Mouse (Mus musculus) common myeloid progenitor, adult 5-6 weeks (primary cell): ENCODE results near the gene Tomm20. TPM values are rescaled to one million over a fixed set of nuclear protein-coding genes. Genes with fewer than 3 reads are reported as not detected.
"Not testable (repeated sequence)": the region's sequence is repeated elsewhere in the genome, so short reads cannot be mapped to it uniquely, and the experiment has no call there.

Experiments
- ATAC-seq: replicated peaks from 2 replicates; pipeline ENCODE4 v1.8.0; 2016; ENCODE audit warnings: low read depth, mild to moderate bottlenecking, moderate TSS enrichment, inconsistent platforms; ENCODE audit not compliant: poor library complexity, severe bottlenecking
- total RNA-seq: library from RNA; stranded (forward); fragments of 200-1000, 187-1606 nt; gene quantifications from 2 replicates; pipeline ENCODE4 v1.2.3, GENCODE M21; 2017

The Tomm20 gene
- 126 and 160 TPM in 2 replicates for total RNA-seq

GRCm38 (mm10) chr8:126945730-126946163 is at the start of gene Tomm20:
TSS of gene Tomm20 (minus strand) at chr8:126945844.
- ATAC-seq, result peak; percentile 93

GRCm38 (mm10) chr8:126994506-126994905 is 48.9 kb upstream of the Tomm20 start:
- ATAC-seq, result no peak

- no peak for ATAC-seq
Observed at GRCm38 (mm10) chr8:126989363-126990153, 43.9 kb upstream of the Tomm20 start.

- no peak for ATAC-seq
Observed at GRCm38 (mm10) chr8:126988346-126989006, 42.8 kb upstream of the Tomm20 start.

GRCm38 (mm10) chr8:126986495-126986894 is 40.9 kb upstream of the Tomm20 start:
- peak; percentile 95 for ATAC-seq

GRCm38 (mm10) chr8:126980046-126980445 is 34.4 kb upstream of the Tomm20 start:
- ATAC-seq, result no peak

- peak; percentile 26; the same call in 1 of the 2 replicates for ATAC-seq
Observed at GRCm38 (mm10) chr8:126979091-126979920, 33.7 kb upstream of the Tomm20 start.

GRCm38 (mm10) chr8:126978535-126978934 is 32.9 kb upstream of the Tomm20 start:
- ATAC-seq, result not testable (repeated sequence)

GRCm38 (mm10) chr8:126978028-126978427 is 32.4 kb upstream of the Tomm20 start:
- no peak for ATAC-seq

GRCm38 (mm10) chr8:126976608-126977348 is 31.1 kb upstream of the Tomm20 start:
- no peak for ATAC-seq

- 0 out of 2 replicates have a peak, but pooled peaks have one; percentile 23 for ATAC-seq
Observed at GRCm38 (mm10) chr8:126975706-126976105, 30.1 kb upstream of the Tomm20 start.

- ATAC-seq, result no peak
Observed at GRCm38 (mm10) chr8:126974511-126974910, 28.9 kb upstream of the Tomm20 start.

GRCm38 (mm10) chr8:126973686-126974265 is 28.1 kb upstream of the Tomm20 start:
- no peak; the same call in 1 of the 2 replicates for ATAC-seq

GRCm38 (mm10) chr8:126972649-126973048 is 27.0 kb upstream of the Tomm20 start:
- ATAC-seq, result no peak

- ATAC-seq, result no peak
Observed at GRCm38 (mm10) chr8:126972102-126972501, 26.5 kb upstream of the Tomm20 start.

- 0 out of 2 replicates have a peak, but pooled peaks have one; percentile 4 for ATAC-seq
Observed at GRCm38 (mm10) chr8:126971314-126971664, 25.6 kb upstream of the Tomm20 start.

GRCm38 (mm10) chr8:126970579-126971313 is 25.1 kb upstream of the Tomm20 start, which contains the start of gene Rbm34:
TSS of gene Rbm34 (minus strand) at chr8:126971071.
- ATAC-seq, result peak; percentile 97

- no peak for ATAC-seq
Observed at GRCm38 (mm10) chr8:126969546-126969945, 23.9 kb upstream of the Tomm20 start.

- no peak for ATAC-seq
Observed at GRCm38 (mm10) chr8:126968107-126968506, 22.5 kb upstream of the Tomm20 start.
